Mouse (Mus musculus): ENCODE measurements around the gene Olfr1375. TPM values are rescaled to one million over a fixed set of nuclear protein-coding genes. Genes with fewer than 3 reads are reported as not detected.

Gene Olfr1375
- polyA plus RNA-seq (2012; rRNA removed), result not detected in 2 replicates

GRCm38 (mm10) chr11:51047809-51048208, at the start of gene Olfr1375:
TSS of gene Olfr1375 (plus strand) at chr11:51048109.

GRCm38 (mm10) chr11:51003296-51003695, 44.6 kb upstream of the Olfr1375 start, which contains the start of gene Olfr51:
TSS of gene Olfr51 (plus strand) at chr11:51003596.

GRCm38 (mm10) chr11:51013936-51014335, 34.0 kb upstream of the Olfr1375 start, which contains the start of gene Olfr54:
TSS of gene Olfr54 (plus strand) at chr11:51014236.

GRCm38 (mm10) chr11:51059151-51059571, 11.3 kb downstream of the Olfr1375 start, which contains the start of gene Zfp354a:
TSS of gene Zfp354a (plus strand) at chr11:51059257.

Other genes starting within 250 kb of the Olfr1375 start
- gene Zfp354c, start 220.4 kb upstream of the Olfr1375 start, polyA plus RNA-seq (2012; rRNA removed), result 0.32 and 0.48 TPM in 2 replicates
- gene Zfp879, start 206.6 kb upstream of the Olfr1375 start, polyA plus RNA-seq (2012; rRNA removed), result 0.08 and 0.11 TPM in 2 replicates
- 0.06 and 0.08 TPM in 2 replicates for gene Grm6, start 197.4 kb upstream of the Olfr1375 start, polyA plus RNA-seq (2012; rRNA removed)
- 0.20 and 0.23 TPM in 2 replicates for gene Zfp454, start 160.5 kb upstream of the Olfr1375 start, polyA plus RNA-seq (2012; rRNA removed)
- gene Zfp2, start 131.9 kb upstream of the Olfr1375 start, polyA plus RNA-seq (2012; rRNA removed), result 0.66 and 0.73 TPM in 2 replicates
- gene Zfp354b, start 116.5 kb upstream of the Olfr1375 start, polyA plus RNA-seq (2012; rRNA removed), result 0.17 and 0.24 TPM in 2 replicates
- gene 4933414I15Rik, start 104.3 kb upstream of the Olfr1375 start, polyA plus RNA-seq (2012; rRNA removed), result not detected in 2 replicates
- gene Prop1, start 94.3 kb upstream of the Olfr1375 start, polyA plus RNA-seq (2012; rRNA removed), result 0.02 and 0.04 TPM in 2 replicates
- not detected in 2 replicates for gene Olfr1378, start 81.6 kb upstream of the Olfr1375 start, polyA plus RNA-seq (2012; rRNA removed)
- not detected in 2 replicates for gene Olfr1377, start 66.1 kb upstream of the Olfr1375 start, polyA plus RNA-seq (2012; rRNA removed)
- gene Olfr51, start 44.5 kb upstream of the Olfr1375 start, polyA plus RNA-seq (2012; rRNA removed), result not detected in 2 replicates
- gene Olfr54, start 33.9 kb upstream of the Olfr1375 start, polyA plus RNA-seq (2012; rRNA removed), result not detected in 2 replicates
- 1.8 and 2.6 TPM in 2 replicates for gene Zfp354a, start 11.1 kb downstream of the Olfr1375 start, polyA plus RNA-seq (2012; rRNA removed)
- gene Gm12569, start 172.4 kb downstream of the Olfr1375 start, polyA plus RNA-seq (2012; rRNA removed), result not detected in 2 replicates
- gene Clk4, start 213.6 kb downstream of the Olfr1375 start, polyA plus RNA-seq (2012; rRNA removed), result 66.1 and 71.3 TPM in 2 replicates
- gene BC049762, start 214.9 kb downstream of the Olfr1375 start, polyA plus RNA-seq (2012; rRNA removed), result 0.35 and 0.50 TPM in 2 replicates
- gene Col23a1, start 241.8 kb downstream of the Olfr1375 start, polyA plus RNA-seq (2012; rRNA removed), result 0.13 and 0.15 TPM in 2 replicates

Measured in liver, embryonic 18 days (tissue).